In genomic region chr2:53038737-53039136, GRCm38 (mm10) we compare ENCODE assay signal across 13 mouse cellular contexts.
DNase-seq lines count a peak whose midpoint lies in the region; ATAC-seq lines count a peak whose summit lies in the region.
"Had no signal": no experiment of that assay in that cellular context is flagged by ENCODE, and none has a peak within 500 bp of the region (broad histone marks: within the 10 kb centered on the region; RNA-seq: fewer than 3 reads in every experiment).

No protein-coding gene starts in this region.

- H3K9me3 ChIP-seq in forebrain, embryonic 13.5 days (replicated peaks), result no peaks in the 10 kb centered on the region
- no peaks in the 10 kb centered on the region for H3K9me3 ChIP-seq in limb, embryonic 12.5 days
- H3K9me3 ChIP-seq in neural tube, embryonic 14.5 days (ENCODE audit: control insufficient read depth, low read length), result no peaks in the 10 kb centered on the region
- H3K9me3 ChIP-seq: liver, embryonic 13.5 days had no signal

- peak overlapping the region; percentile 38 for H3K27ac ChIP-seq in forebrain, embryonic 13.5 days
- H3K27ac ChIP-seq in limb, embryonic 12.5 days, result peak overlapping the region; percentile 81
- peak overlapping the region; percentile 48; the same call in 1 of the 2 replicates for H3K27ac ChIP-seq in neural tube, embryonic 14.5 days (ENCODE audit: low read depth, low read length)
- H3K27ac ChIP-seq: liver, embryonic 13.5 days had no signal

- peak; percentile 50; the same call in 1 of the 2 replicates for ATAC-seq in forebrain, embryonic 13.5 days
- peak; percentile 12; the same call in 1 of the 2 replicates for ATAC-seq in limb, embryonic 12.5 days (ENCODE audit: insufficient number of reproducible peaks, insufficient read depth, low FRiP score, low TSS enrichment, low read depth)
- ATAC-seq in neural tube, embryonic 14.5 days (ENCODE audit: low read depth), result 0 out of 2 replicates have a peak, but pooled peaks have one; percentile 19

- no peak overlapping the region for H3K9ac ChIP-seq in forebrain, embryonic 13.5 days
- H3K9ac ChIP-seq in limb, embryonic 12.5 days (replicated peaks), result no peak overlapping the region
- no peak overlapping the region for H3K9ac ChIP-seq in neural tube, embryonic 14.5 days (replicated peaks; ENCODE audit: low read depth, low read length)
- H3K9ac ChIP-seq: liver, embryonic 13.5 days had no signal

- peak overlapping the region; percentile 35; the same call in 1 of the 2 replicates for H3K4me2 ChIP-seq in forebrain, embryonic 13.5 days
- peak overlapping the region; percentile 35 for H3K4me2 ChIP-seq in limb, embryonic 12.5 days
- no peak overlapping the region for H3K4me2 ChIP-seq in neural tube, embryonic 14.5 days (ENCODE audit: low read depth, low read length)
- H3K4me2 ChIP-seq: liver, embryonic 13.5 days had no signal

- no peak overlapping the region for H3K4me3 ChIP-seq in forebrain, embryonic 13.5 days
- no peak overlapping the region for H3K4me3 ChIP-seq in limb, embryonic 12.5 days (replicated peaks)
- H3K4me3 ChIP-seq in neural tube, embryonic 14.5 days (ENCODE audit: low read depth, low read length), result no peak overlapping the region
- H3K4me3 ChIP-seq: liver, embryonic 13.5 days had no signal

- no peaks in the 10 kb centered on the region for H3K27me3 ChIP-seq in forebrain, embryonic 13.5 days
- no peaks in the 10 kb centered on the region for H3K27me3 ChIP-seq in limb, embryonic 12.5 days
- no peaks in the 10 kb centered on the region for H3K27me3 ChIP-seq in neural tube, embryonic 14.5 days (ENCODE audit: control insufficient read depth, insufficient read depth, low read length)
- H3K27me3 ChIP-seq: liver, embryonic 13.5 days had no signal

- H3K4me1 ChIP-seq in forebrain, embryonic 13.5 days, result peaks cover 17% of the 10 kb centered on the region
- H3K4me1 ChIP-seq in limb, embryonic 12.5 days (replicated peaks), result peaks cover 56% of the 10 kb centered on the region
- 0 out of 2 replicates have a peak, but pooled peaks cover 5% of the 10 kb centered on the region for H3K4me1 ChIP-seq in neural tube, embryonic 14.5 days (ENCODE audit: control insufficient read depth, insufficient read depth, low read length)
- H3K4me1 ChIP-seq: liver, embryonic 13.5 days had no signal

- H3K36me3 ChIP-seq in forebrain, embryonic 13.5 days (ENCODE audit: poor library complexity, severe bottlenecking), result peaks cover 8% of the 10 kb centered on the region; the same call in 1 of the 2 replicates
- H3K36me3 ChIP-seq in limb, embryonic 12.5 days, result peaks cover 25% of the 10 kb centered on the region
- no peaks in the 10 kb centered on the region for H3K36me3 ChIP-seq in neural tube, embryonic 14.5 days (ENCODE audit: control insufficient read depth, insufficient read depth, low read length)
- H3K36me3 ChIP-seq: liver, embryonic 13.5 days had no signal

- WGBS in forebrain, embryonic 13.5 days, result 2% methylated on average over 9 of the region's 9 CpGs
- WGBS in limb, embryonic 12.5 days, result 24% methylated on average over 9 of the region's 9 CpGs
- 25% methylated on average over 9 of the region's 9 CpGs for WGBS in neural tube, embryonic 14.5 days

- DNase-seq in embryo, embryonic 10 days (ENCODE audit: low spot score), result peak; percentile 17
- no peak for DNase-seq in embryo, embryonic 9.5 days (ENCODE audit: extremely low spot score)
- DNase-seq in ovary, postnatal 14 days (ENCODE audit: low spot score), result no peak
- no peak for DNase-seq in heart, adult 18-20 months
- no peak for DNase-seq in ovary, postnatal 10 days (ENCODE audit: low spot score)
- DNase-seq: cerebellum, adult 2 months; heart, postnatal 10 days; layer of hippocampus, postnatal 36 days; liver, embryonic 13.5 days; lung, postnatal 36 days had no signal
